Mouse (Mus musculus) forebrain, embryonic 11.5 days (tissue): Measurements from ENCODE around the gene Pced1b. TPM values are rescaled to one million over a fixed set of nuclear protein-coding genes. Genes with fewer than 3 reads are reported as not detected.
A peak's percentile ranks its signal among the peaks of the same experiment; 100 is the strongest.

Experiments used
- ATAC-seq: fragments of 200-750 bp; cut with Nextera tagmentation; replicated peaks from 2 replicates; pipeline ENCODE4 v1.8.0; 2017; ENCODE audit warnings: moderate TSS enrichment; ENCODE audit not compliant: low FRiP score
- DNase-seq: peaks from one replicate; pipeline ENCODE4 v3.0.0-alpha.2; 2017; ENCODE audit warnings: low spot score
- H3K27ac ChIP-seq: fragments of 300-500 bp; sonication (generic); 2 replicates; pipeline ENCODE4 v1.5.1; 2014; ENCODE audit warnings: low read depth, low read length
- H3K27me3 ChIP-seq: fragments of 300-500 bp; sonication (generic); 2 replicates; pipeline ENCODE4 v1.6.1; 2014; ENCODE audit warnings: mild to moderate bottlenecking, low read length, mixed read lengths; ENCODE audit not compliant: control insufficient read depth, insufficient read depth
- H3K36me3 ChIP-seq: fragments of 300-500 bp; sonication (generic); 2 replicates; pipeline ENCODE4 v1.6.1; 2014; ENCODE audit warnings: mild to moderate bottlenecking, low read length, moderate library complexity, mixed read lengths; ENCODE audit not compliant: control insufficient read depth, insufficient read depth
- H3K4me1 ChIP-seq: fragments of 300-500 bp; sonication (generic); replicated peaks from 2 replicates; pipeline ENCODE4 v1.6.1; 2014; ENCODE audit warnings: low read length, mixed read lengths; ENCODE audit not compliant: control insufficient read depth, insufficient read depth
- H3K4me2 ChIP-seq: fragments of 300-500 bp; sonication (generic); 2 replicates; pipeline ENCODE4 v1.6.1; 2014; ENCODE audit warnings: low read depth, mild to moderate bottlenecking, low read length, moderate library complexity, mixed read lengths; ENCODE audit not compliant: severe bottlenecking
- H3K4me3 ChIP-seq: fragments of 300-500 bp; sonication (generic); 2 replicates; pipeline ENCODE4 v1.5.1; 2014; ENCODE audit warnings: low read depth, low read length
- H3K9ac ChIP-seq: fragments of 300-500 bp; sonication (generic); 2 replicates; pipeline ENCODE4 v1.6.1; 2014; ENCODE audit warnings: low read length
- H3K9me3 ChIP-seq: fragments of 300-500 bp; sonication (generic); 2 replicates; pipeline ENCODE4 v1.6.1; 2016; ENCODE audit warnings: low read length, mixed read lengths; ENCODE audit not compliant: control insufficient read depth
- WGBS: fragments of 180-500 bp; shearing (Covaris S2); extraction: QIAGEN DNeasy Blood & Tissue Kit; methylation state at CpG from one replicate; pipeline ENCODE4 v1.1.7; 2014; 5-methylcytosine and 5-hydroxymethylcytosine counted together
- polyA plus RNA-seq: library from polyadenylated mRNA; unstranded; fragments of >200 nt; fragmentation: Nextera tagmentation; extraction: Ambion mirVana; gene quantifications from 2 replicates; pipeline ENCODE4 v1.2.1, GENCODE M21; 2014

Pced1b gene
- polyA plus RNA-seq, 1 experiment from 2014 or later: 3.9 TPM

GRCm38 (mm10) chr15:97311937-97312336, 65.0 kb downstream of the Pced1b start:
- Histone ChIP-seq H3K9ac (no peak overlapping the region), H3K4me2 (no peak overlapping the region), H3K4me3 (no peak overlapping the region), H3K4me1 (no peaks in the 10 kb centered on the region; the same call in 1 of the 2 replicates), H3K36me3 (no peaks in the 10 kb centered on the region), H3K27ac (no peak overlapping the region), H3K9me3 (no peaks in the 10 kb centered on the region), H3K27me3 (no peaks in the 10 kb centered on the region)
- WGBS: 90% methylated on average over 8 of the region's 8 CpGs
- DNase-seq (no peak), ATAC-seq (no peak)

DNA sequence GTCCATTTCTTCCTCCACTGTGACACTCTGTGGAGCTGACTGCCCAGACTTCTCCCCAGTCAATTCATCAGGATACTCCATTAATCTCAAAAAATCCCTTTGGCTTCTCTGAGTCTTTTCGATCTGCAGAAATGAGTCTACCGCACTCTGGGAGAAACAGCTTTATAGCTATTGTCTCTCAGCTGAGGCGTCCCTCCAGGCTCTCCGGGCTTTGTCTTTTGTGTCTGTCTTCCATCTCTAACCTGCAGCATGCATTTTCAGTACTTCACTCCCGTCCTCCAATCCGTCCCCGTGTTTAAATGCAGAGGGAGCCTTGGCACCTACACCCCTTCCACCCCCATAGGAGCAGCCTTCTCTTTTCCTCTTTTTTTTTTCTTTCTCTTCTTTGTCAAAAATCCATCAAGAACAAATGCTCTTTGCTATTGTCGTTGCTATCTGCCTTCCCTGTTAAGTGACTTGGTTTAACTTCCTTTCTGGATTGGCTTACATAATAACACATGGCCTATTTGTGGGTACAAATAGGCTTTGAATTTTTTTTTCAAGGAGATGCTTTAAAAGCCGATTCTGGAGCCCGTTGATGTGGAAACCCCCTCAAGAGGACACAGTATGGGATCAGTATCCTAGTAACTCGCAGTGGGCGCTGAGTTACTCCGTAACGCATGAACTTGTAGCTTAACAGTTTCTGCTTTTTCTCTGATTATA, 68.0 kb downstream of the Pced1b start:
- Histone ChIP-seq H3K36me3 (no peaks in the 10 kb centered on the region), H3K27ac (no peak overlapping the region), H3K9ac (no peak overlapping the region), H3K27me3 (no peaks in the 10 kb centered on the region), H3K4me2 (no peak overlapping the region), H3K4me1 (no peaks in the 10 kb centered on the region; the same call in 1 of the 2 replicates), H3K9me3 (no peaks in the 10 kb centered on the region), H3K4me3 (no peak overlapping the region)
- DNase-seq (no peak), ATAC-seq (no peak)
- 65% methylated on average over 14 of the region's 14 CpGs for WGBS

DNA sequence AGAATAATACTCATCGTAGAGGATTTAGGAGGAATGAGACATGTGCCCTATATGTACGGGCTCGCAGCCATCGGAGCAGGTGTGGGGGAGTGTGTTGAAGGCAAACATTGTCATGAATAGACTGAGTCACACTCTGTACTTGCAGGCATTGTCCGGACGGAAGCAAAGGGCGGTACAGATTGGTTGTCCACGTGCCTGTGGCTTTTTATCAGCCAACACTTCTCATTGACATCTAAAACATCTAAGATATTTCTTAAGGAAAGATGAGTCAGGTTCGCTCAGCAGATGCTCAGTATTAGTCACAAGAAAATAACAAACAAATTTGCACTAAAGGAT, 68.5 kb downstream of the Pced1b start:
- Histone ChIP-seq H3K9me3 (no peaks in the 10 kb centered on the region), H3K36me3 (no peaks in the 10 kb centered on the region), H3K27me3 (no peaks in the 10 kb centered on the region), H3K4me3 (no peak overlapping the region), H3K27ac (no peak overlapping the region), H3K4me2 (no peak overlapping the region), H3K4me1 (no peaks in the 10 kb centered on the region; the same call in 1 of the 2 replicates), H3K9ac (no peak overlapping the region)
- ATAC-seq: no peak
- WGBS: 80% methylated on average over 9 of the region's 9 CpGs
- no peak for DNase-seq

GRCm38 (mm10) chr15:97318365-97319001, 71.6 kb downstream of the Pced1b start:
- H3K36me3 ChIP-seq: no peaks in the 10 kb centered on the region
- H3K4me1 ChIP-seq: no peaks in the 10 kb centered on the region; the same call in 1 of the 2 replicates
- no peak overlapping the region for H3K4me2 ChIP-seq
- 92% methylated on average over 21 of the region's 21 CpGs for WGBS
- ATAC-seq: no peak
- DNase-seq: no peak
- H3K27me3 ChIP-seq: no peaks in the 10 kb centered on the region
- no peak overlapping the region for H3K9ac ChIP-seq
- H3K4me3 ChIP-seq: no peak overlapping the region
- H3K27ac ChIP-seq: no peak overlapping the region
- no peaks in the 10 kb centered on the region; the same call in 1 of the 2 replicates for H3K9me3 ChIP-seq

- Histone ChIP-seq H3K4me1 (no peaks in the 10 kb centered on the region), H3K36me3 (no peaks in the 10 kb centered on the region), H3K27me3 (no peaks in the 10 kb centered on the region), H3K27ac (no peak overlapping the region), H3K9me3 (no peaks in the 10 kb centered on the region; the same call in 1 of the 2 replicates), H3K4me2 (no peak overlapping the region), H3K4me3 (no peak overlapping the region), H3K9ac (no peak overlapping the region)
- 71% methylated on average over 5 of the region's 5 CpGs for WGBS
- ATAC-seq (no peak), DNase-seq (no peak)
Observed at GRCm38 (mm10) chr15:97322821-97323220, 75.9 kb downstream of the Pced1b start.

GRCm38 (mm10) chr15:97323466-97323865, 76.6 kb downstream of the Pced1b start:
- H3K4me3 ChIP-seq: no peak overlapping the region
- no peak for ATAC-seq
- H3K4me2 ChIP-seq: no peak overlapping the region
- no peaks in the 10 kb centered on the region; the same call in 1 of the 2 replicates for H3K9me3 ChIP-seq
- H3K27me3 ChIP-seq: no peaks in the 10 kb centered on the region
- WGBS: 78% methylated on average over 24 of the region's 24 CpGs
- H3K4me1 ChIP-seq: no peaks in the 10 kb centered on the region
- DNase-seq: no peak
- no peak overlapping the region for H3K9ac ChIP-seq
- no peaks in the 10 kb centered on the region for H3K36me3 ChIP-seq
- no peak overlapping the region for H3K27ac ChIP-seq

- H3K9ac ChIP-seq: no peak overlapping the region
- H3K4me2 ChIP-seq: no peak overlapping the region
- no peak overlapping the region for H3K27ac ChIP-seq
- WGBS: 70% methylated on average over 9 of the region's 9 CpGs
- H3K4me1 ChIP-seq: no peaks in the 10 kb centered on the region
- DNase-seq (no peak), ATAC-seq (no peak)
- no peaks in the 10 kb centered on the region for H3K36me3 ChIP-seq
- no peaks in the 10 kb centered on the region; the same call in 1 of the 2 replicates for H3K9me3 ChIP-seq
- no peak overlapping the region for H3K4me3 ChIP-seq
- no peaks in the 10 kb centered on the region for H3K27me3 ChIP-seq
Observed at GRCm38 (mm10) chr15:97324311-97324710, 77.4 kb downstream of the Pced1b start.

DNA sequence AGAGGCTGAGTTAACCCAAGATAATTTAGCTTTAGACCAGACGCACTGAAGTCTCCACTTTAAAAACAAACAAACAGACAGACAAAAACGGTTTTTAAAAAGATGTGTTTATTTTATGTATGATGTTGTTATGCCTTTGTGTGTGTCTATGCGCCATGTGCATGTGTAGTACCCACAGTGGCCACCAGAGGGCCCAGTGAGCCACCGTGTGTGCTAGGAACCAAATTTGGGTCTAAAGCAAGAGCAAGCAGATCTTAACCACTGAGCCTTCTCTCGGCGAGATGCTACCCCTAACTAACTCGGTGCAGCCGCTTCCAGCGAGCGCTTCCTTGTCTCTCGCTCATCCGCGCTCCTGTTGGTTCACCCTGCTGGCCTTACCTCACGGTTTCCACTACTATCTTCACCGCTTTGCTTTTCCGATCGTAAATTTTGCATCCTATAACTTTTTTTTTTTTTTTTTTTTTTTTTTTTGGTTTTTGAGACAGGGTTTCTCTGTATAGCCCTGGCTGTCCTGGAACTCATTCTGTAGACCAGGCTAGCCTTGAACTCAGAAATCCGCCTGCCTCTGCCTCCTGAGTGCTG, 80.7 kb downstream of the Pced1b start:
- Histone ChIP-seq H3K9ac (no peak overlapping the region), H3K4me2 (no peak overlapping the region), H3K36me3 (no peaks in the 10 kb centered on the region), H3K27ac (no peak overlapping the region), H3K9me3 (no peaks in the 10 kb centered on the region; the same call in 1 of the 2 replicates), H3K27me3 (no peaks in the 10 kb centered on the region), H3K4me1 (no peaks in the 10 kb centered on the region), H3K4me3 (no peak overlapping the region)
- DNase-seq (peak; percentile 70), ATAC-seq (no peak)
- WGBS: 66% methylated on average over 18 of the region's 18 CpGs
